Mouse (Mus musculus): ENCODE results near the gene Cox19.

Gene Cox19

GRCm38 (mm10) chr5:139327634-139328020 lies 23.6 kb downstream of the Cox19 start:
- DNase-seq (ENCODE audit: low spot score in 2 of 2): no peak

GRCm38 (mm10) chr5:139326986-139327633 lies 24.1 kb downstream of the Cox19 start:
- no peak for DNase-seq (ENCODE audit: low spot score in 2 of 2)

- no peak for DNase-seq (ENCODE audit: low spot score in 2 of 2)
Measured at GRCm38 (mm10) chr5:139326111-139326696, 25.0 kb downstream of the Cox19 start.

- DNase-seq (ENCODE audit: low spot score in 2 of 2): peak; percentile 48 to 69
Measured at GRCm38 (mm10) chr5:139325395-139325966, 25.7 kb downstream of the Cox19 start, which contains the start of gene Adap1. Gene Adap1 (minus strand): TSS chr5:139325622.

- DNase-seq (ENCODE audit: low spot score in 2 of 2): peak; percentile 45 to 67
Measured at GRCm38 (mm10) chr5:139324691-139325394, 26.4 kb downstream of the Cox19 start.

- no peak for DNase-seq (ENCODE audit: low spot score in 2 of 2)
Measured at GRCm38 (mm10) chr5:139324045-139324491, 27.1 kb downstream of the Cox19 start.

- no peak for DNase-seq (ENCODE audit: low spot score in 2 of 2)
Measured at GRCm38 (mm10) chr5:139323260-139323924, 27.8 kb downstream of the Cox19 start.

DNA sequence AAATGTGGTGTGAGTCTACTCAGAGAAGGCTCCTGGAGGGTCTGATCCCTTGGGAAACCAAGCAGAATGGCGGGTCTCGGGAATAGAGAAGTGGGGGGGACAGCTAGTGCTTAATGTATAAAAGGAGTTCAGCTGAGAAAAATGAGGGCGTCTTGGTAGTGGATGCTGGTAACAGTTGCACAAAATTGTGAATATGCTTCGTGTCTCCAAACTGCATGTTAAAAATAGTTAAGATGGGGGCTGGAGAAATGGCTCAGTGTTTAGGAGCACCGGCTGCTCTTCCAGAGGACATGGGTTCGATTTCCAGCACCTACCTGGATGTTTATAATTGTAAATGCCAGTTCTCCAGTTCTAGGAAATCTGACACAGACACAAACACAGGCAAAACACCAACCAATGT lies 29.9 kb downstream of the Cox19 start:
- DNase-seq (ENCODE audit: low spot score in 2 of 2): no peak

GRCm38 (mm10) chr5:139320424-139320823 lies 30.8 kb downstream of the Cox19 start:
- no peak for DNase-seq (ENCODE audit: low spot score in 2 of 2)

- no peak for DNase-seq (ENCODE audit: low spot score in 2 of 2)
Measured at GRCm38 (mm10) chr5:139317751-139318504, 33.3 kb downstream of the Cox19 start.

DNA sequence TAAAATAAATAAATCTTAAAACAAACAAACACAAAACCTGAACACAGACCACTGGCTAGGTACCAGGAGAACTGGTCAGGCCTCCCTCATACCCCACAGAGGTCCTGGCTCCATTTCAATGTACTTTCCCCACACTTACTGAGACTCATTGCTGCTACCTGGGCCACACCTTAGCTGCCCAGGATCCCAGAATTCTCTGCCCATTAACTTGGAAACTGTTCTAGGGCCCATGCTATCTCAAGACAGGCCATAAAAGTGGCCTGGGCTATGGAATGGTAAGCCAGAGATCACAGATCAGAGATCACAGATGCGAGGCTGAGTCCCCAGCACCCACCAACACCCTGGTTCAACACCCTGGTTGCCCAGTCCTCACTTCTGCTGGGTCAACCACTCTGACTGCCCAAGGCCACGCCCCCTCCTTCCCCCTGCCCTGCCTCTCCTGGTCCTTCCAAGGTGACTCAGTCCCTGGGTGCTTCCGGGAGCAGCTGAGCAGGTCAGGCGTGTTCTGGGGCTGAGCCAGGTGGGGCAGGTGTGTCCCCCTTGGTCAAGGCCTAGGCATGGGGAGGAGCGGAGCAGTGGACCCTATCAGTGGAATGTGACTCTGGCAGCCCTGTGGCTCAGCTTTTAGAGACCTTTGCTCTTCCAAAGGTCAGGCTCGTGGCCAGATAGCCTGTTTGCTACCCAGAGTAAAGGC lies 34.1 kb downstream of the Cox19 start:
- no peak for DNase-seq (ENCODE audit: low spot score in 2 of 2)

DNA sequence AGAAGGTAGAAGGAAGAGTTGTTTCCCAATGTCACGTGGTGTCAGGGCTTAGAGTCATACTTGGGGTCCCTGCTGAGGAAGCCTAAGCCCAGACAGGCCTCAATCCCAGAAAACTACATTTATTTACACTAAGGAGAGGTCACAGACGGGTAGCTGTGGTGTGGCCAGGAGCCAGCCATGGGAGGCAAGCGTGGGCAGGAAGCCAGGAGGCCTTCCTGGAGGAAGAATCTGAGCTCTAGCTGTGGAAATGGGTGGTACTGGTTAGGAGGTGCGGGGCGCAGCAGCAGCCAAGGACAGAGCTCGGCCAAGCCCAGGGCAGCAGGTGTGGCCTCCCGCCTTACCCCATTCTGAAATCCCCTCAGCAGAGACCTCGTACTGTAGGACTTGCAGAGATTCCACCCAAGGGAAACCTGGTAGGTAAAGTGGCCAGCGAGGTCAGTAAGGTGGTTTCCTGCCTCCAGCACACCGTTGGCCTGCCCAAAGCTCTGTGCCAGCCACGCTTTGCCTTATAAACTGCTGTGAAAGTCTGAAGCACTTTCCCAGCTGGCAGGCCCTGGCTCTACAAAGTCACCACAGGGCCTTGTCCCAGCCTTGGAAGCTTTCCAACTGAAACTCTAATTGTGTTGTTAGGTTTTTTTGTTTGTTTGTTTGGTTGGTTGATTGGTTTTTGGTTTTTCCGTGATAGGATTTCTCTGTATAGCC lies 36.1 kb downstream of the Cox19 start:
- DNase-seq (ENCODE audit: low spot score in 2 of 2): no peak

DNA sequence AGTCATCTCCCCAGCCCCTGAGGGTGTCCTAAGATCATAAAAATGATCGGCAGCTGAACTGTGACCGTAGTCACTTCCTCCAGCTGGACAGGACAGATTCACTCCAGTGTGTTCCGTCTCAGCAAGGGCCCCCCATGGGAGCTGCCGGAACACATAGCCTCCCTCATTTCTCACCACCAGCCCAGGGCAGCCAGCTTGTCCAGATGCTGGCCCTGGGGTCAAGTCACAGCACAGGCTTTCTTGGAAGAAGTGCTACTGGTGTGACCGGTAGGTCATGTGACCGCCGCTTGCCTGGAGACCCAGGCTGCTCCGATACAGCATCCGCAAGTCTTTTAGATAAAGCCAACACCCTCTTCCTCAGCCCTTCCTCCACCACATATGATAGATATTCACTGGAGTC lies 37.7 kb downstream of the Cox19 start:
- DNase-seq (ENCODE audit: low spot score in 2 of 2): no peak

GRCm38 (mm10) chr5:139311822-139312221 lies 39.4 kb downstream of the Cox19 start:
- no peak for DNase-seq (ENCODE audit: low spot score in 2 of 2)

DNA sequence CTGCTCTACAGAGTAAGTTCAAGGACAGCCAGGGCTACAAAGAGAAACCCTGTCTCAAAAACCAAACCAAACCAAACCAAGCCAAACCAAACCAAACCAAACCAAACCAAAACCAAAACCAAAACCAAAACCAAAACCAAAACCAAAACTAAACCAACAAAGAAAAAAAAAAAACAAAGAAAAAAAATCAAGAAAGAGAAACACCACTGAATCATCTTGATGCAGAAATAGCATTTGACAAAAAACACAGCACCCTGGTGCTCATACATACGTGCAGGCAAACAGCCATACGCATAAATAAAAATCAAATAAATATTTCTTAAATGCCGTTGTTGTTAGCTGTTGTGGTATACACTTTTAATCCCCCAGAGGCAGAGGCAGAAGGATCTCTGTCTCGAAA lies 40.7 kb downstream of the Cox19 start:
- DNase-seq (ENCODE audit: low spot score in 2 of 2): no peak

DNA sequence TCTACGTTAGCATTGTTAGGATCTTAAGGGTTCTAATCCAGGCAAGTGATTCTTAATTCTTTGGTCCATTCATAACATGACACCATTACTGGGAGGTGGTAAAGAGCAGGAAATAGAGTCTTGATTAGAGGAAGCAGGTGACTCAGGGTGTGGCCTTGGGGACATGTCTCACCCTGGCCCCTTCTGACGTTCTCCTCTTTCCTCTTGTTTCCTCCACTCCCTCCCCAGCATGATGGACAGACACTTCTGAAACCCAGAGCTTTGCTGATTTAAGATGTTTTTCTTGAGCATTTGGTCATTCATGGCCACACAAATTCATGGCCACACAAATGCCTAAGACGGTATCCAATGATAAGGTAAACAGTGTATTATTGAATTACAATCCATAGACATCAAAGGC lies 41.3 kb downstream of the Cox19 start:
- no peak for DNase-seq (ENCODE audit: low spot score in 2 of 2)

DNA sequence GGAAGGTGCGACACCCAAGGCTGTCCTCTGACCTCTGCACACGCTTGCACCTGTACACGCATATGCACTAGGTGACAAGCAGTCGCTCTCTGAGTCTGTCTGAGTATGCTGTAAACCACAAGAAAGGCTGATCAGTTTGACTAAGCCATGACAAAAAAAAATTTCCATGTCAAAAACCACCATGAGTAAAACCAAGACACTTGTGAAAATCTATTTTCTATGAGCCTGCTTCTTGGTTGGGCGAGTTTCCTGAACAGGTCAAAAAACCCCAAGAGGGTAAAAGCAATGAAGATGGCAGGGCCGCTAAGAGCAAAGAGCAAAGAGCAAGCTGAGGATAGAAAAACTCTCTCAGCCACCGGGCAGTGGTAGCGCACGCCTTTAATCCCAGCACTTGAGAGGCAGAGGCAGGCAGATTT lies 47.6 kb downstream of the Cox19 start:
- DNase-seq (ENCODE audit: low spot score in 2 of 2): no peak

DNA sequence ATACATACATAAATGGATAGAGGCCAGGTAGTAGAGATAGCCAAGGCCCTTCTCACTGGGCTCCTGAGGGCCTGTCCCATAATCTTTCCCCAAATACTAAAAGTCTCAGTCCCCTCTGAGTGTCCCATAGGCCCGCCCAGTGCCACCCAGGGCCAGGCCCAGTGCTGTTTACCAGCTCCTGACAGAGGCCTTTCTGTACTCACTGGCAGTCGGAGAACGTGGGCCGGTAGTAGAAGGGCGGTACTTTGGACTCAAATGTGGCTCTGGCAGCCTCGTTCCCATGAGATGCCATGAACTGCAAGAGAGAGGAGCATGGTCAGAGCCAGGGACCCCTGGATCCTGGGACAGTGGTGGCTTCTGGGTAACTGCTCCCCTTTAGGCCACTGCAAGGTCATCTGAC lies 49.1 kb downstream of the Cox19 start:
- DNase-seq (ENCODE audit: low spot score in 2 of 2): no peak

DNA sequence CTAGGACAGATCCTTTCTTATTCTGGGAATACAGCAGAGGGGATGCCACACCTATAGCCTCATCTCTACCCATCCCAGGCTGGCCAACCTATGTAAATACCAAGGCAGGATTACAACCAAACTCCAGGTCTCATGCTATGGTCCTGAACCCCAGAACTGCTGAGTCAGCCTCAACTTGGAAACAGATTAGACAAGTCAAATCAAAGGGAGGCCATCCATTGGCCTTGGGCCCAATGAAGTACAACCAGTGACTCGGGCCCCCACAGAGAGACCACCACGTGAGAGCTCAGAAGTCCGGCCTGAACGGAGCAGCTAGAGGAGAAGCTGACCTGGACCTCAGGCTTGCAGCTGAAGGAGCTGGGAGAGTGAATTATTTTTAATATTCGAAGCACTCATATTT lies 53.5 kb downstream of the Cox19 start:
- DNase-seq (ENCODE audit: low spot score in 2 of 2): no peak

DNA sequence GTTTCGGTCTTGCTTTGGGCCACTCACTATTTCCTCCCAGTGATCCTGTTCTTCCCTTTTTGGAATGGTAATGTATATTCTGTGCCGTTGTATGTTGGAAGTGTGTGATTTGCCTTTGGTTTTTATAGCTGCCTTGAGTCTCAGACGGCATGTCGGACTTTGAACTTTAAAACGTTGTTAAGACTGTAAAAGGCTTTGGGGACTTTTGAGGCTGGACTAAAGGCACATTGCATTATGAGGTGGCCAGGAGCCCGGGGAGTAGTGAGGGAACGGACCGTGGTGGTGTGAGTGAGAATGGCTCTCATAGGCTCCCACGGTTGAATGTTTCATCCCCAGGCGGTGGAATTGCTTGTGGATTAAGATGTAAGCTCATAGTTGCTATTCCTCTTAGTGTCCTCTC lies 54.1 kb downstream of the Cox19 start:
- DNase-seq (ENCODE audit: low spot score in 2 of 2): no peak

Measured in spleen, postnatal 10 days (tissue).